Mouse (Mus musculus) R1 (cell line): ENCODE measurements at regions not wholly inside any gene's neighbourhood (a gene's known extent, or its start where the extent isn't known, plus 50 kb on each side); places are given as distances from the start of the nearest gene placed in this dataset.
A peak's percentile ranks its signal among the peaks of the same experiment; 100 is the strongest.

Source experiments
- DNase-seq: peaks from one replicate; pipeline ENCODE4 v3.0.0-alpha.2; 2018; ENCODE audit warnings: low read depth, low spot score

DNA sequence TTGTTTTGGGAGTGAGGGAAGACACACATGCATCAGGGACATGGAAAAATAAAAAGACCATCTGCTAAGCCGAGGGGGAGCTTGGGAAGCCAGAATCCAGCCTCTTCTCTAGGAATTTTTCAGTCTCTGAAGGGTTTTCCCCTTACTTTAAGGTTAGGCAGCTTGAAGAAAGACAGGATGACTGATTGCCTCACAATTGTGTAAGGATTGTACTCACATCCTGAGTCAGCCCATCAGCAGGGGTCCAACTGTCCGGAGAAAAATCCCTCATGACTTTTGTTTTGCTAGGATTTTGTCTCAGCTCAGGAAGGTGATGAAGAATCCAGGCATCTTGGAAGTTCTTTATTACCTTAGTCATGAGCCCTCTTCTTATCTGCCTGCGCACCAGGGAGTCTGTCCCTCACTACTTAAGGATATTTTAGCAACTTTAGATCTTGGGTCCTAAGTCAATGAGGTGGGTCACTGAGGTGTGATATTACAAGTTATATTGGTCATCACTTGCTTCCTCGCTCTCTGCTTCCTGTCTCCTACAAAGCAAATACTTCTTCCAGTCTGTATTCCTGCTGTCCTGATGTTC lies 65.8 kb upstream of the Bmp2k start:
- peak; percentile 44 for DNase-seq

GRCm38 (mm10) chr5:96936239-96936638 lies 61.2 kb upstream of the Bmp2k start:
- DNase-seq: no peak

- no peak for DNase-seq
Measured at GRCm38 (mm10) chr5:96938718-96939117, 58.8 kb upstream of the Bmp2k start.

- no peak for DNase-seq
Measured at GRCm38 (mm10) chr5:96939273-96939672, 58.2 kb upstream of the Bmp2k start.

DNA sequence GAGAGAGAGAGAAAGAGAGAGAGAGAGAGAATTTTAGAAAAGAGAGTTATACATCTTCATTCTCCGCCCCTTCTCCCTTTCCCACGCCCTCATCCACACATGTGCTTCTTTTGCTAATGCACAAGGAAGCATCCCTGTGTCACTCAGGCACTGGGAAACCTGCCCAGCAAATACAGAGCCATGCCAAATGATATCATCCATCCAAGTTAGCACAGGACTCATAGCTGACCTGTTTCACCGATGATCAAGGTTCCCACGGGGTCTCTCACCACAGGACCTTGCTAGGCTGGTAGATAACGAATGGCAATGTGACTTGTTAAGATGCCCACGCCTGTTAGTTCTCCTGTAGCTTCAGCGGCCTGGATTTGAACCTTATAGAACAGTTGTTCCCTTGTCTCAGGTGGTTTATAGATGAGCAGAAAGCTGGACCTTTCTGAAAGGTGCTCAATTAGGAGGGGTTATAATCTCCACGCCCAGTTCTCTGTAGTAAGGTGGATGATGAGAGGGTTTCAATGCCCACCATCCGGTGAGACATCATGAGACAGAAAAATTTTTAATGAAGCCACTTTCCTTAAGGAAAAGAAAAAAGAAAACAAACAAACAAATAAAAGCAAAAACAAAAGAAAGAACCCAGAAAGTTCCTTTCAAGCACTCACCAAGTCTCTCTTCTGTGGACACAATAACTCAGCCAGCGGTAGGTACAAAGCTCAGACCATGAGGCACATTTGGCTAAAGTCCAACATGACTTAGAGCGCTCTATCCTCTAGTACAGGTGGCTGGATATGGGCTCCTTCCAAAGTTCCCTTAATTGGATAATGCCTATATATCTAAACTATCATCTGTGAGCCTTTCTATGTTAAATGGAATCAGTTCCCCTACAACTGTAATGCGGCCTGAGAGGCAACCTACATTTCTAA lies 57.1 kb upstream of the Bmp2k start:
- no peak for DNase-seq

GRCm38 (mm10) chr5:96941087-96941468 lies 56.4 kb upstream of the Bmp2k start:
- DNase-seq: no peak

- no peak for DNase-seq
Measured at GRCm38 (mm10) chr5:96941518-96941917, 56.0 kb upstream of the Bmp2k start.
